Mouse (Mus musculus): ENCODE results near the gene Crybg2.

GRCm38 (mm10) chr4:134107730-134108129 is 47.1 kb downstream of the Crybg2 start:
- TF ChIP-seq CTCF (IDR thresholded peaks at IDR 0.05) (no peak), EP300 (IDR thresholded peaks at IDR 0.05) (no peak)

Data from lung, postnatal 0 days (tissue).